In the genomic region with DNA sequence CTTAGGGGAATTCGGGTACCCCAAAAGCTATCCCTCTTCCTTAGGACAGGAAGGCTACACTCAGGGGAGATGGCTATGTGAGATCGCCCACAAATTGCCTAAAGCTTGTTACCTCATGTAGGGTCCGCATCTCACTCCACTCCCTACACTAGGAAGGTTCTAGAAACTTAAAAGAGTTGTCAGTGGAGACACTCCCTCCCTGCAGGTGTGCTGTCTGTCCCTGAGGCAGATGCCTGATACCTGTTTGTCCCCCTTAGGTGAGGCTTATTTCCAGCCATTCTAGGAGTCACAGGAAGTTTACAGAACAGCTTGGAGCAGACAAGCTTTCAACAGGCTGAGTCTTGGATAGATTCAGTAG, we compare ENCODE assay signal across 8 mouse cellular contexts. TPM values are rescaled to one million over a fixed set of nuclear protein-coding genes. Genes with fewer than 3 reads are reported as not detected.
A peak's percentile ranks its signal among the peaks of the same experiment; 100 is the strongest.
DNase-seq lines count a peak whose midpoint lies in the region; ATAC-seq and TF ChIP-seq lines count a peak whose summit lies in the region.

No protein-coding gene starts in this region.

- H3K4me1 ChIP-seq in liver, adult 2 months (ENCODE audit: control insufficient read depth, insufficient read depth, low read length), result no peaks in the 10 kb centered on the region; the same call in 1 of the 2 replicates
- peaks cover 39% of the 10 kb centered on the region for H3K4me1 ChIP-seq in forebrain, embryonic 12.5 days
- no peaks in the 10 kb centered on the region for H3K4me1 ChIP-seq in intestine, postnatal 0 days (replicated peaks; ENCODE audit: control insufficient read depth, insufficient read depth, low read length)
- 0 out of 2 replicates have a peak, but pooled peaks cover 8% of the 10 kb centered on the region for H3K4me1 ChIP-seq in neural tube, embryonic 14.5 days (ENCODE audit: control insufficient read depth, insufficient read depth, low read length)

- H3K9me3 ChIP-seq in forebrain, embryonic 12.5 days, result no peaks in the 10 kb centered on the region
- no peaks in the 10 kb centered on the region for H3K9me3 ChIP-seq in intestine, postnatal 0 days (ENCODE audit: control insufficient read depth)
- H3K9me3 ChIP-seq in neural tube, embryonic 14.5 days (ENCODE audit: control insufficient read depth, low read length), result no peaks in the 10 kb centered on the region

- peak overlapping the region; percentile 75 for H3K4me3 ChIP-seq in liver, adult 2 months (ENCODE audit: insufficient read depth, low read depth, low read length)
- H3K4me3 ChIP-seq in forebrain, embryonic 12.5 days (replicated peaks), result peak overlapping the region; percentile 44
- peak overlapping the region; percentile 53 for H3K4me3 ChIP-seq in intestine, postnatal 0 days (ENCODE audit: low read depth, low read length)
- H3K4me3 ChIP-seq in neural tube, embryonic 14.5 days (ENCODE audit: low read depth, low read length), result peak overlapping the region; percentile 36

- H3K27me3 ChIP-seq in liver, adult 2 months (ENCODE audit: control insufficient read depth, insufficient read depth, low read length), result no peaks in the 10 kb centered on the region
- no peaks in the 10 kb centered on the region for H3K27me3 ChIP-seq in forebrain, embryonic 12.5 days
- H3K27me3 ChIP-seq in intestine, postnatal 0 days (replicated peaks; ENCODE audit: control insufficient read depth, insufficient read depth, low read length), result no peaks in the 10 kb centered on the region
- H3K27me3 ChIP-seq in neural tube, embryonic 14.5 days (ENCODE audit: control insufficient read depth, insufficient read depth, low read length), result no peaks in the 10 kb centered on the region

- H3K4me2 ChIP-seq in forebrain, embryonic 12.5 days, result peak overlapping the region; percentile 66
- H3K4me2 ChIP-seq in intestine, postnatal 0 days (replicated peaks; ENCODE audit: low read depth), result peak overlapping the region; percentile 55
- H3K4me2 ChIP-seq in neural tube, embryonic 14.5 days (ENCODE audit: low read depth, low read length), result peak overlapping the region; percentile 29

- H3K27ac ChIP-seq in liver, adult 2 months (replicated peaks; ENCODE audit: insufficient read depth, low read depth, low read length), result peak overlapping the region; percentile 88
- H3K27ac ChIP-seq in forebrain, embryonic 12.5 days, result peak overlapping the region; percentile 80
- H3K27ac ChIP-seq in intestine, postnatal 0 days (ENCODE audit: low read depth, low read length), result peak overlapping the region; percentile 82
- H3K27ac ChIP-seq in neural tube, embryonic 14.5 days (ENCODE audit: low read depth, low read length), result no peak overlapping the region; the same call in 1 of the 2 replicates

- no peak for ATAC-seq in forebrain, embryonic 12.5 days (ENCODE audit: low FRiP score)
- ATAC-seq in intestine, postnatal 0 days, result no peak
- no peak for ATAC-seq in neural tube, embryonic 14.5 days (ENCODE audit: low read depth)
- no peak for ATAC-seq in megakaryocyte progenitor cell, adult 5-6 weeks (replicated peaks; ENCODE audit: poor library complexity)

- WGBS in liver, adult 2 months, result 49% methylated on average over 3 of the region's 3 CpGs
- 1% methylated on average over 3 of the region's 3 CpGs for WGBS in forebrain, embryonic 12.5 days
- WGBS in intestine, postnatal 0 days, result 24% methylated on average over 3 of the region's 3 CpGs
- 12% methylated on average over 3 of the region's 3 CpGs for WGBS in neural tube, embryonic 14.5 days

- H3K79me2 ChIP-seq in liver, adult 2 months (ENCODE audit: control insufficient read depth, insufficient read depth, low read length), result no peaks in the 10 kb centered on the region

- no peaks in the 10 kb centered on the region for H3K36me3 ChIP-seq in liver, adult 2 months (ENCODE audit: control insufficient read depth, insufficient read depth, low read length)
- no peaks in the 10 kb centered on the region for H3K36me3 ChIP-seq in forebrain, embryonic 12.5 days (replicated peaks)
- H3K36me3 ChIP-seq in intestine, postnatal 0 days (ENCODE audit: control insufficient read depth, insufficient read depth), result no peaks in the 10 kb centered on the region
- H3K36me3 ChIP-seq in neural tube, embryonic 14.5 days (ENCODE audit: control insufficient read depth, insufficient read depth, low read length), result no peaks in the 10 kb centered on the region

- TF ChIP-seq POLR2A in liver, adult 2 months (IDR thresholded peaks at IDR 0.05; ENCODE audit: extremely low read depth, insufficient read depth, low read length), result no peak

- no peak for TF ChIP-seq CTCF in liver, adult 2 months (IDR thresholded peaks at IDR 0.05; ENCODE audit: low read depth, low read length)
- no peak for TF ChIP-seq CTCF in intestine, postnatal 0 days (IDR thresholded peaks at IDR 0.05; ENCODE audit: low read depth)

- DNase-seq in liver, adult 2 months (ENCODE audit: extremely low read depth, low read depth, low spot score), result no peak
- DNase-seq in liver, result no peak
- no peak for DNase-seq in thymus, postnatal 14 days
- DNase-seq in cerebellum, postnatal 14 days, result no peak

- peak overlapping the region; percentile 86 for H3K9ac ChIP-seq in liver, adult 2 months (ENCODE audit: low read depth, low read length)
- H3K9ac ChIP-seq in forebrain, embryonic 12.5 days, result peak overlapping the region; percentile 60
- peak overlapping the region; percentile 62 for H3K9ac ChIP-seq in intestine, postnatal 0 days (ENCODE audit: low read depth, low read length)
- peak overlapping the region; percentile 13 for H3K9ac ChIP-seq in neural tube, embryonic 14.5 days (replicated peaks; ENCODE audit: low read depth, low read length)

RNA-seq across cellular contexts. Expression of a gene that starts 4.3 kb away (rescaled TPM):
- total RNA-seq in liver, adult 2 months (2014; rRNA removed), result 28.0 and 41.7 TPM in 2 replicates
- polyA plus RNA-seq in liver, adult 2 months (2012; rRNA removed), result 110 and 128 TPM in 2 replicates
- polyA plus RNA-seq in forebrain, embryonic 12.5 days (2016; fragmentation: Nextera tagmentation; extraction: Ambion mirVana), result 329 and 395 TPM in 2 replicates
- 931 and 943 TPM in 2 replicates for polyA plus RNA-seq in intestine, postnatal 0 days (2015; fragmentation: Nextera tagmentation; extraction: Ambion mirVana)
- 312 and 741 TPM in 2 replicates for polyA plus RNA-seq in neural tube, embryonic 14.5 days (2014; fragmentation: Nextera tagmentation; extraction: Ambion mirVana)
- total RNA-seq in megakaryocyte progenitor cell, adult 5-6 weeks (2015), result not detected in 2 replicates
- not detected in 2 replicates for total RNA-seq in megakaryocyte progenitor cell, adult 5-6 weeks (2017)

RNA-seq across cellular contexts. Expression of a gene that starts 42.4 kb away (rescaled TPM):
- 220 and 227 TPM in 2 replicates for total RNA-seq in liver, adult 2 months (2014; rRNA removed)
- polyA plus RNA-seq in liver, adult 2 months (2012; rRNA removed), result 358 and 464 TPM in 2 replicates
- 211 TPM in 2 replicates for polyA plus RNA-seq in forebrain, embryonic 12.5 days (2016; fragmentation: Nextera tagmentation; extraction: Ambion mirVana)
- 637 and 641 TPM in 2 replicates for polyA plus RNA-seq in intestine, postnatal 0 days (2015; fragmentation: Nextera tagmentation; extraction: Ambion mirVana)
- polyA plus RNA-seq in neural tube, embryonic 14.5 days (2014; fragmentation: Nextera tagmentation; extraction: Ambion mirVana), result 295 and 303 TPM in 2 replicates
- 120 TPM in 2 replicates for total RNA-seq in megakaryocyte progenitor cell, adult 5-6 weeks (2015)
- total RNA-seq in megakaryocyte progenitor cell, adult 5-6 weeks (2017), result 54.3 and 72.9 TPM in 2 replicates

RNA-seq across cellular contexts. Expression of a gene that starts 50.8 kb away (rescaled TPM):
- total RNA-seq in liver, adult 2 months (2014; rRNA removed), result 15.7 and 19.5 TPM in 2 replicates
- polyA plus RNA-seq in liver, adult 2 months (2012; rRNA removed), result 13.6 and 14.0 TPM in 2 replicates
- 239 and 249 TPM in 2 replicates for polyA plus RNA-seq in forebrain, embryonic 12.5 days (2016; fragmentation: Nextera tagmentation; extraction: Ambion mirVana)
- 41.0 and 43.6 TPM in 2 replicates for polyA plus RNA-seq in intestine, postnatal 0 days (2015; fragmentation: Nextera tagmentation; extraction: Ambion mirVana)
- polyA plus RNA-seq in neural tube, embryonic 14.5 days (2014; fragmentation: Nextera tagmentation; extraction: Ambion mirVana), result 96.9 and 111 TPM in 2 replicates
- total RNA-seq in megakaryocyte progenitor cell, adult 5-6 weeks (2015), result 79.3 and 85.5 TPM in 2 replicates
- 123 and 135 TPM in 2 replicates for total RNA-seq in megakaryocyte progenitor cell, adult 5-6 weeks (2017)

Comparison
In these comparisons a context has a peak if more than half of its experiments do, and no peak if none do; other contexts are left out.
1. H3K9ac ChIP-seq: peak in every context shown above with its lines; median percentile 86 in liver, adult 2 months; 62 in intestine, postnatal 0 days; 60 in forebrain, embryonic 12.5 days; 13 in neural tube, embryonic 14.5 days.